Mouse (Mus musculus) heart, embryonic 16.5 days (tissue): ENCODE measurements at regions not wholly inside any gene's neighbourhood (a gene's known extent, or its start where the extent isn't known, plus 50 kb on each side); places are given as distances from the start of the nearest gene placed in this dataset.

Experiments
- ATAC-seq: fragments of 200-750 bp; cut with Nextera tagmentation; replicated peaks from 2 replicates; pipeline ENCODE4 v1.8.0; 2017; ENCODE audit warnings: moderate number of reproducible peaks; ENCODE audit not compliant: insufficient read depth, low FRiP score; ENCODE audit errors: extremely low read depth
- H3K27ac ChIP-seq: fragments of 300-500 bp; sonication (generic); 2 replicates; pipeline ENCODE4 v1.5.1; 2014; ENCODE audit warnings: mild to moderate bottlenecking, low read length, control low read depth, moderate library complexity
- H3K27me3 ChIP-seq: fragments of 300-500 bp; sonication (generic); 2 replicates; pipeline ENCODE4 v1.6.1; 2014; ENCODE audit warnings: low read length, mixed read lengths; ENCODE audit not compliant: control insufficient read depth, insufficient read depth
- H3K36me3 ChIP-seq: fragments of 300-500 bp; sonication (generic); 2 replicates; pipeline ENCODE4 v1.6.1; 2014; ENCODE audit not compliant: control insufficient read depth, insufficient read depth
- H3K4me1 ChIP-seq: fragments of 300-500 bp; sonication (generic); 2 replicates; pipeline ENCODE4 v1.6.1; 2014; ENCODE audit warnings: low read length, mixed read lengths; ENCODE audit not compliant: control insufficient read depth, insufficient read depth
- H3K4me2 ChIP-seq: fragments of 300-500 bp; sonication (generic); 2 replicates; pipeline ENCODE4 v1.6.1; 2014; ENCODE audit warnings: low read depth, mild to moderate bottlenecking, control low read depth, low read length
- H3K4me3 ChIP-seq: fragments of 300-500 bp; sonication (generic); 2 replicates; pipeline ENCODE4 v1.5.1; 2014; ENCODE audit warnings: mild to moderate bottlenecking, control low read depth, low read length
- H3K9ac ChIP-seq: fragments of 300-500 bp; sonication (generic); 2 replicates; pipeline ENCODE4 v1.6.1; 2014; ENCODE audit warnings: low read length, control low read depth
- H3K9me3 ChIP-seq: fragments of 300-500 bp; sonication (generic); replicated peaks from 2 replicates; pipeline ENCODE4 v1.6.1; 2016; ENCODE audit warnings: low read length; ENCODE audit not compliant: control insufficient read depth
- WGBS: fragments of 180-500 bp; shearing (Covaris S2); extraction: QIAGEN DNeasy Blood & Tissue Kit; methylation state at CpG from one replicate; pipeline ENCODE4 v1.1.7; 2014; 5-methylcytosine and 5-hydroxymethylcytosine counted together

GRCm38 (mm10) chr12:69524337-69525035 is 58.3 kb downstream of the Vcpkmt start:
- H3K4me2 ChIP-seq = no peak overlapping the region
- no peaks in the 10 kb centered on the region for H3K27me3 ChIP-seq
- H3K27ac ChIP-seq = no peak overlapping the region
- H3K36me3 ChIP-seq = no peaks in the 10 kb centered on the region
- ATAC-seq = no peak
- peaks cover 3% of the 10 kb centered on the region; the same call in 1 of the 2 replicates for H3K9me3 ChIP-seq
- H3K4me1 ChIP-seq = no peaks in the 10 kb centered on the region; the same call in 1 of the 2 replicates
- no peak overlapping the region for H3K4me3 ChIP-seq
- 63% methylated on average over 12 of the region's 12 CpGs for WGBS
- no peak overlapping the region for H3K9ac ChIP-seq

GRCm38 (mm10) chr12:69519869-69520268 is 63.0 kb downstream of the Vcpkmt start:
- no peak for ATAC-seq
- Histone ChIP-seq H3K4me1 (peaks cover 14% of the 10 kb centered on the region), H3K27me3 (no peaks in the 10 kb centered on the region), H3K36me3 (no peaks in the 10 kb centered on the region), H3K4me3 (no peak overlapping the region), H3K9me3 (no peaks in the 10 kb centered on the region), H3K27ac (no peak overlapping the region), H3K4me2 (no peak overlapping the region), H3K9ac (no peak overlapping the region)
- 90% methylated on average over 2 of the region's 2 CpGs for WGBS

- no peak overlapping the region for H3K27ac ChIP-seq
- WGBS = 67% methylated on average over 2 of the region's 2 CpGs
- no peaks in the 10 kb centered on the region for H3K36me3 ChIP-seq
- no peak overlapping the region for H3K9ac ChIP-seq
- H3K4me3 ChIP-seq = no peak overlapping the region
- peaks cover 14% of the 10 kb centered on the region for H3K4me1 ChIP-seq
- H3K9me3 ChIP-seq = no peaks in the 10 kb centered on the region
- H3K27me3 ChIP-seq = no peaks in the 10 kb centered on the region
- H3K4me2 ChIP-seq = no peak overlapping the region
- ATAC-seq = no peak
These were observed 63.8 kb downstream of the Vcpkmt start for GRCm38 (mm10) chr12:69519028-69519427.

- Histone ChIP-seq H3K4me2 (no peak overlapping the region), H3K27me3 (no peaks in the 10 kb centered on the region), H3K27ac (no peak overlapping the region), H3K36me3 (no peaks in the 10 kb centered on the region), H3K9ac (no peak overlapping the region), H3K9me3 (no peaks in the 10 kb centered on the region), H3K4me3 (no peak overlapping the region), H3K4me1 (peaks cover 14% of the 10 kb centered on the region)
- 73% methylated on average over 3 of the region's 3 CpGs for WGBS
- no peak for ATAC-seq
These were observed 65.2 kb downstream of the Vcpkmt start for GRCm38 (mm10) chr12:69517616-69518015.

- WGBS = 68% methylated on average over 10 of the region's 10 CpGs
- no peak overlapping the region for H3K9ac ChIP-seq
- peaks cover 14% of the 10 kb centered on the region for H3K4me1 ChIP-seq
- H3K27ac ChIP-seq = no peak overlapping the region
- H3K4me2 ChIP-seq = no peak overlapping the region
- no peaks in the 10 kb centered on the region for H3K9me3 ChIP-seq
- no peaks in the 10 kb centered on the region for H3K27me3 ChIP-seq
- no peak for ATAC-seq
- no peak overlapping the region for H3K4me3 ChIP-seq
- H3K36me3 ChIP-seq = no peaks in the 10 kb centered on the region
These were observed 66.4 kb downstream of the Vcpkmt start for GRCm38 (mm10) chr12:69516314-69516916.

- H3K4me2 ChIP-seq = no peak overlapping the region
- peaks cover 14% of the 10 kb centered on the region for H3K4me1 ChIP-seq
- H3K9ac ChIP-seq = no peak overlapping the region
- peak overlapping the region; percentile 80; the same call in 1 of the 2 replicates for H3K27ac ChIP-seq
- no peak overlapping the region for H3K4me3 ChIP-seq
- no peaks in the 10 kb centered on the region for H3K27me3 ChIP-seq
- no peak for ATAC-seq
- H3K9me3 ChIP-seq = no peaks in the 10 kb centered on the region
- no peaks in the 10 kb centered on the region for H3K36me3 ChIP-seq
These were observed 67.0 kb downstream of the Vcpkmt start for GRCm38 (mm10) chr12:69515850-69516249.

GRCm38 (mm10) chr12:69515117-69515516 is 67.7 kb downstream of the Vcpkmt start:
- H3K4me3 ChIP-seq = no peak overlapping the region
- no peaks in the 10 kb centered on the region for H3K27me3 ChIP-seq
- peaks cover 14% of the 10 kb centered on the region for H3K4me1 ChIP-seq
- peak overlapping the region; percentile 55; the same call in 1 of the 2 replicates for H3K9ac ChIP-seq
- peak; percentile 34 for ATAC-seq
- WGBS = 11% methylated on average over 9 of the region's 9 CpGs
- no peak overlapping the region for H3K4me2 ChIP-seq
- no peaks in the 10 kb centered on the region for H3K36me3 ChIP-seq
- peak overlapping the region; percentile 80 for H3K27ac ChIP-seq
- H3K9me3 ChIP-seq = no peaks in the 10 kb centered on the region

- Histone ChIP-seq H3K9me3 (no peaks in the 10 kb centered on the region), H3K27ac (no peak overlapping the region), H3K4me3 (no peak overlapping the region), H3K27me3 (no peaks in the 10 kb centered on the region), H3K4me2 (no peak overlapping the region), H3K4me1 (peaks cover 14% of the 10 kb centered on the region), H3K9ac (no peak overlapping the region), H3K36me3 (no peaks in the 10 kb centered on the region)
- 36% methylated on average over 4 of the region's 4 CpGs for WGBS
- ATAC-seq = no peak
These were observed 69.7 kb downstream of the Vcpkmt start for GRCm38 (mm10) chr12:69513166-69513565.

- ATAC-seq = no peak
- no peaks in the 10 kb centered on the region for H3K36me3 ChIP-seq
- no peak overlapping the region for H3K27ac ChIP-seq
- H3K9me3 ChIP-seq = no peaks in the 10 kb centered on the region
- H3K4me3 ChIP-seq = no peak overlapping the region
- H3K27me3 ChIP-seq = no peaks in the 10 kb centered on the region
- no peak overlapping the region for H3K9ac ChIP-seq
- H3K4me1 ChIP-seq = peaks cover 8% of the 10 kb centered on the region
- WGBS = 75% methylated on average over 4 of the region's 4 CpGs
- H3K4me2 ChIP-seq = no peak overlapping the region
These were observed 72.1 kb downstream of the Vcpkmt start for GRCm38 (mm10) chr12:69510736-69511135.
